Mouse (Mus musculus) ES-Bruce4 (cell line): ENCODE results near the gene Foxo1. TPM values are rescaled to one million over a fixed set of nuclear protein-coding genes. Genes with fewer than 3 reads are reported as not detected.

Experiments
- H3K27ac ChIP-seq: 2 replicates; pipeline ENCODE4 v1.5.1; 2012; ENCODE audit warnings: low read length, inconsistent platforms; ENCODE audit not compliant: insufficient read depth
- H3K27me3 ChIP-seq: 2 replicates; pipeline ENCODE4 v1.6.1; 2012; ENCODE audit warnings: mild to moderate bottlenecking, low read length, inconsistent platforms; ENCODE audit not compliant: control insufficient read depth, poor library complexity, insufficient read depth, severe bottlenecking
- H3K36me3 ChIP-seq: 2 replicates; pipeline ENCODE4 v1.6.1; 2012; ENCODE audit warnings: inconsistent platforms, mild to moderate bottlenecking, low read length, moderate library complexity; ENCODE audit not compliant: control insufficient read depth, poor library complexity, insufficient read depth, severe bottlenecking
- H3K4me1 ChIP-seq: one replicate; pipeline ENCODE4 v1.8.1; 2011; ENCODE audit warnings: low read length; ENCODE audit not compliant: control insufficient read depth, insufficient read depth
- H3K4me3 ChIP-seq: 2 replicates; pipeline ENCODE4 v1.5.1; 2011; ENCODE audit warnings: low read depth, mild to moderate bottlenecking, low read length
- H3K9ac ChIP-seq: 2 replicates; pipeline ENCODE4 v1.6.1; 2012; ENCODE audit warnings: low read depth, mild to moderate bottlenecking, inconsistent platforms; ENCODE audit not compliant: poor library complexity, severe bottlenecking
- H3K9me3 ChIP-seq: replicated peaks from 2 replicates; pipeline ENCODE4 v1.6.1; 2012; ENCODE audit warnings: mild to moderate bottlenecking, low read length, inconsistent platforms; ENCODE audit not compliant: control insufficient read depth, poor library complexity, insufficient read depth, severe bottlenecking
- CTCF ChIP-seq: IDR thresholded peaks from one replicate; pipeline ENCODE4 v1.8.1; 2011; ENCODE audit warnings: low read depth, low read length
- EP300 ChIP-seq: IDR thresholded peaks from 2 replicates; pipeline ENCODE4 v1.6.1; 2011; ENCODE audit warnings: low read depth, low read length; ENCODE audit not compliant: insufficient read depth
- POLR2A ChIP-seq: IDR thresholded peaks from one replicate; pipeline ENCODE4 v1.8.1; 2011; ENCODE audit warnings: low read length; ENCODE audit not compliant: insufficient read depth
- polyA plus RNA-seq: library from polyadenylated mRNA; stranded (reverse); fragments of >200 nt; gene quantifications from 2 replicates; pipeline ENCODE4 v1.2.4, GENCODE M21; 2011; ENCODE audit warnings: low read depth; ENCODE audit not compliant: missing spikeins, insufficient read depth, insufficient read length

Foxo1 gene
- polyA plus RNA-seq, 1 experiment = 22.9 TPM

DNA sequence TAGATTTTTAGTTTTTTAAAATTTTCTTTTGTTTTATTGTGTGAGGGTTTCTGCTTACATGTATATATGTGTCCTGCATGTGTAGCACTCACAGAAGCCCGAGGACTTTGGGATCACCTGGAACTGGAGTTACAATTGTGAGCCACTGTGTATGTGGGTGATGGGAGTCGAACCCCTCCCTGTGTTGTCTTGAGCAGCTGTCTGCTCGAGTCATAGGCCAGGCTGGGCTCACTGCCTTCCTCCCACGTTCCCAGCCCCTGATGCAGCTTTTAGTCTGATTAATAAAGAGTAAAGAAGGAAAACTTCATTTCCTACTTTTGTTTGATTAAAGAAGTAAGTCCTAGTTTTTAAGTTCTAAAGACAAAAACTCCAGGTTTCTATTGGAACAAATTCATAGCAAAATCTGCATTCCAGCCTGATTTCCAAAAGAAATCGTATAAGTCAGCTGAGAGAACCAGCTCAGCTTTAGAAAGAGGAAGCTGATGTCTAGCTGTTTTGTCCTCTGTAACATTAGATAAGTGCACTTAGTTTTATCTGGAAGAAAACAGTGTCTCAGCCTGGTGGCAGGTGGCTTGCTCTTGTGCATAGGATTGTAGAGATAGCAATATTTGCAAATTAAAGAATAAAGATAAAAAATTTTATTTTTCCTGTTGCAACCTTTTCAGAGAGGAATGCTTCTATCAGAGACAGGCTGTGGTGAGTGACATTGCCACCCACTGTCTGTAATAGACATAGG, 40.6 kb downstream of the Foxo1 start:
- H3K4me3 ChIP-seq = no peak overlapping the region
- H3K9ac ChIP-seq = no peak overlapping the region
- H3K9me3 ChIP-seq = no peaks in the 10 kb centered on the region
- no peaks in the 10 kb centered on the region for H3K36me3 ChIP-seq
- TF ChIP-seq CTCF (no peak), POLR2A (no peak), EP300 (no peak)
- H3K27ac ChIP-seq = no peak overlapping the region
- no peaks in the 10 kb centered on the region for H3K27me3 ChIP-seq
- H3K4me1 ChIP-seq = no peaks in the 10 kb centered on the region

DNA sequence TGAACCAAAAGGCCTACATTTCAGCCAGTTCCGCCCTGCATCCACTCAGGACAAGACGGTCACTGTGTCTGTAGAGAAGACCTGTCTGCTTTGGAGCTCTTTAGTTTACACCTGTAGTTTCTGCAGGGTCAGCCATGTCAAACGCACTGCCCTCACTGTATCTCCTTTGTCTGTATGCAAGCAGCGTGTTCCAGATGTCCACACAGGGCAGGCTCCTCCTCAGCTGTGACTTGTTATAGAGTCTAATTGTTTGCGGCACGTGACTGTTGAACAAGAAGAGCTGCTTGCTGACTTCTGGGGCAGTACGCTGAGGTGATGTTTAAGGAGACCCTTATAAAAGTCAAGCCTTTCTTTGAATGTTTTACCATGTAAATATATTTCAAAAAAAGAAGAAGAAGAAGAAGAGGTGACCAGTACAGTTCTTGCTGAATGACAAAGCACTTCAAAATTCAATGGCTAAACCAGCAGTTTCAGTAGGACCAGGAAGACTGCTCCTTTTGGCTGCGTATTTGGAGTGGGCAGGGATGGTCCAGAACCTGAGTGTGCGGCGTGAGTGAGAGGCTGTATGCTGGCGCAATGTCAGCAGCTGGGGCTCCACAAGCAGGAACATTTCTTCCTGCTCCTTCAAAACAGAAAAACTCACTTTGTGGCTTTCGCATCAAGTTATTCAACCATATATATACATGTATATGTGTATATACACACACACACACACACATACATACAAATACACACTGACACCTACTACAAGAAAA, 52.6 kb downstream of the Foxo1 start:
- Histone ChIP-seq H3K4me3 (no peak overlapping the region), H3K27me3 (no peaks in the 10 kb centered on the region), H3K27ac (no peak overlapping the region), H3K9ac (no peak overlapping the region), H3K4me1 (peaks cover 6% of the 10 kb centered on the region), H3K36me3 (no peaks in the 10 kb centered on the region), H3K9me3 (no peaks in the 10 kb centered on the region)
- TF ChIP-seq CTCF = no peak

DNA sequence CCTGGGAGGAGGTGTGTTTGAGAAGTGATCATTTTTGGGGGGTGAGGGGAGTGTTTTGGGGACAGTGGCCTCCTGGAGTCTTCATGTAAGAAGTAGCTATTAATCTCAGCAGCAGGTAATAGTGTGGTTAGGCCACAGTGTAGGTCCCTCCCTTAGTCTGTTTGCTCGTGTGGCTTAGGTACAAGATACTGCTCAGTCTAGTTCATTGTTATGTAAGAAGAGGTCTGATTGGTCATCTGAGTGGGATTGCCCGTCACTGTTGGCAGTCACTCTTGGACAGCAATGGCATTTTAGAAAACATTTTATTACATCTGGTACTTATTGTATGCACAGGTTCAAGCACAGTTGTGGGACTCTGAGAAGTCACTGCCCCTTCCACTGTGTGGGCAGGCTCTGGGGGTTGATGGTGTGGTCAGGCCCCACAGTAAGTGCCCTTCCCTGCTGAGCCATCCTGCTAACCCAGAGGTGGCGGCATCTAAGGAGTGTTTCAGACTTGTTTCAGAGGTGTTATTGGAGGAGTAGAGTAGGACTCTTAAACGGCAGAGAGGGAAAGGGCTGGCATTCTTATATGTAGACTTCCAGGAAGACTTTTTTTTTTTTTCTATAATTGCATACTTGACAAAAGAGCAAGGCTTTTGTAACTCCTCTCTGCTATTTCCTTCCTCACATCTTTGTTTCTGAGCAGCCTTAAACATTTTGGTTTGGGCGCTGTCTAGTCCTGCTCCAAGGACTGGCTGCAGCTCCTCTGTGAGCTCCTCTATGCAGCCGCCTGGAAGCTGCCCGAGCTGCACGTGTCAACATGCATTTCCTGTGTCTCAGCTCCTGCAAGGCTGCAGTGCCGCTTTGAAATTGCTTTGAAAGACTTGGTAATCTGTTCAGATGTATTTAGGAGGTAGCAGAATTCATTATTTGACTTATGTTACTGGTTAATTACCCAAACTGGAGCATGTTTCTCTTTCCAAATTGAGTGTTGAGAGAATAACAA, 54.6 kb downstream of the Foxo1 start:
- Histone ChIP-seq H3K4me3 (no peak overlapping the region), H3K9me3 (no peaks in the 10 kb centered on the region), H3K9ac (no peak overlapping the region), H3K4me1 (peaks cover 4% of the 10 kb centered on the region), H3K27ac (no peak overlapping the region), H3K36me3 (no peaks in the 10 kb centered on the region), H3K27me3 (no peaks in the 10 kb centered on the region)
- TF ChIP-seq EP300 (no peak), POLR2A (no peak), CTCF (no peak)

DNA sequence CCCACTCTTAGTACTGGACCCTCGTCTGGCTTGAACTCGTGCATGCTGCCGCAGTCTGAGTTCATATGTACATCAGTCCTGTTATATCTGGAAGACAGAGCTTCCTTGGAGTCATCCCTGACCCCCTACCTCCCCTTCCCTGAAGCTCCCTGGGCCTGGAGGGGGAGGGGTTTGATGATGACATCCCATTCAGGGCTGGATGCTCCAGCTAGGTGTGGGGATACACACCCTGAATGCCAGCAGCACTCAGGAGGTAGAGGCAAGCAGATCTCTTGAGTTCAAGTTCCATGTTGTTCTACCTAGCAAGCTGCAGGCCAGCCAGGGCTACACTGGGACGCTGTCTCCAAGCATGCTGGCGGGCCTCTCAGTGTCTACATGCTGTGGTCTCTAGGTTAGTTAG, 56.9 kb downstream of the Foxo1 start:
- Histone ChIP-seq H3K4me3 (no peak overlapping the region), H3K27ac (no peak overlapping the region)

DNA sequence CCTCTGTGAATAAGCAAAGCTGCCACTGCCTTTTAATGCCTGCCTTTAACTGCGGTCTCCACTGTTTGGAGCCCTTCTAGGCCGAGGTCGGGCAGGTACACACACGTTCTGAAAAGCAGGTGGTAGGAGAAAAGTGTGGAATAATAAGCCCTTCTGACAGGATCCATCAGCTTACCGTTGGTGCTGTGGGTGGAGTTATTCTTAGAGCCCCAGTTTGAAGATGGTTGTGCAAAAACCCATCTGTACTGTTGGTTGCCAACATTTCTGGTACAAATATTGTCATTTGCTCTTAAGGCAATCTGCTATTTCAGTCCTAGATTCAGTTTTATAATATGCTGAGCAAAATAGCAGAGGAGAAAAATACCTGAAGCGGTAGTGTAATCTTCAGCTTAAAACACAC, 58.6 kb downstream of the Foxo1 start:
- Histone ChIP-seq H3K4me3 (no peak overlapping the region), H3K4me1 (peaks cover 4% of the 10 kb centered on the region), H3K9me3 (no peaks in the 10 kb centered on the region), H3K27ac (no peak overlapping the region), H3K36me3 (no peaks in the 10 kb centered on the region), H3K27me3 (no peaks in the 10 kb centered on the region), H3K9ac (no peak overlapping the region)
- TF ChIP-seq POLR2A (no peak), CTCF (no peak), EP300 (no peak)

More for the DNA sequence above, 56.9 kb downstream of the Foxo1 start:
- no peaks in the 10 kb centered on the region for H3K36me3 ChIP-seq
- no peak for TF ChIP-seq POLR2A
- 0 out of 2 replicates have a peak, but pooled peaks have one; percentile 27 for TF ChIP-seq EP300
- TF ChIP-seq CTCF = no peak
- peaks cover 4% of the 10 kb centered on the region for H3K4me1 ChIP-seq
- H3K9me3 ChIP-seq = no peaks in the 10 kb centered on the region
- H3K9ac ChIP-seq = no peak overlapping the region
- no peaks in the 10 kb centered on the region for H3K27me3 ChIP-seq
